In the genomic region with DNA sequence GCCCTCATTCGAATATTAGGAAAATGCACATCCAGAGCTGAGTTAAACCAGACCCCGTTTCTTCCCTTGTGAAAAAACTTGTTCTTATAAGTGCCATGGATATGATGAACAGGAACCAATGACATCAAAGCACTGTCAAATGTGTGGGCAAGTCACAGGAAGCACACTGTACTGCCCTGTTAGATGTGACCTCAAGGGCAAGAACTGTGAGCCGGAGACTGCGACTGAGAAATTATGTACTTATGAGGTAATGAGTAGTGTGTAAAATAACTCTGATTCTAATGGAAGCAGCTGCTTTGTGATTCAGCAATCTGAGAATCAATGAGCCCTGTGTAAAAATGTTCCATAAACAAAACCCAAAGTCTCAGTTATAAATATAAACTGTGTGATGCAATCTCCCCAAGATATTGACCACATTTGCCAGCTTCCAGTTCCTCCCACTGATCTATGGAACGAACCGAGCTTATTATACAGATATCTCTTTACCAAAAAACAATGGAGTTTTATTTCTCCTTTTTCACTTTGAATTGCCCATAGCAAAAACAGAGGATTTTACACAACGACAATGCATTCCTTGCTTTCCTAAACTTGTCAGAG, we compare ENCODE assay signal across 27 mouse cellular contexts.
DNase-seq lines count a peak whose midpoint lies in the region; ATAC-seq and TF ChIP-seq lines count a peak whose summit lies in the region.
"Had no signal": no experiment of that assay in that cellular context is flagged by ENCODE, and none has a peak within 500 bp of the region (broad histone marks: within the 10 kb centered on the region; RNA-seq: fewer than 3 reads in every experiment).

No protein-coding gene starts in this region.

- no peak for TF ChIP-seq POLR2A in myocyte (IDR thresholded peaks at IDR 0.05; ENCODE audit: insufficient read length, low read depth)

- no peak overlapping the region for H3K4me3 ChIP-seq in lung, postnatal 0 days (ENCODE audit: low read depth, low read length)
- H3K4me3 ChIP-seq in myocyte: no peak overlapping the region
- H3K4me3 ChIP-seq in intestine, postnatal 0 days (ENCODE audit: low read depth, low read length): no peak overlapping the region
- H3K4me3 ChIP-seq: embryonic facial prominence, embryonic 12.5 days; embryonic facial prominence, embryonic 15.5 days; heart, adult 2 months; heart, embryonic 10.5 days; heart, embryonic 13.5 days; hindbrain, embryonic 10.5 days; hindbrain, embryonic 13.5 days had no signal

- H3K4me2 ChIP-seq in lung, postnatal 0 days (replicated peaks; ENCODE audit: low read depth, low read length): no peak overlapping the region
- peak overlapping the region; percentile 21 for H3K4me2 ChIP-seq in myocyte (ENCODE audit: low read depth)
- no peak overlapping the region for H3K4me2 ChIP-seq in intestine, postnatal 0 days (replicated peaks; ENCODE audit: low read depth)
- H3K4me2 ChIP-seq: embryonic facial prominence, embryonic 12.5 days; embryonic facial prominence, embryonic 15.5 days; heart, embryonic 13.5 days; hindbrain, embryonic 13.5 days had no signal

- ATAC-seq in lung, postnatal 0 days: peak; percentile 56
- ATAC-seq in common myeloid progenitor, adult 5-6 weeks (replicated peaks; ENCODE audit: low read depth, poor library complexity, severe bottlenecking): peak; percentile 83
- peak; percentile 36 to 67; a peak in 3 of 4 replicates for ATAC-seq in hematopoietic stem cell, adult 5-6 weeks (replicated peaks in 1 of 2; ENCODE audit: insufficient read depth in 1 of 2, low FRiP score in 2 of 2, low TSS enrichment in 1 of 2, low read depth in 1 of 2, poor library complexity in 2 of 2, severe bottlenecking in 2 of 2)
- no peak for ATAC-seq in intestine, postnatal 0 days
- ATAC-seq: activated CD4-positive, CD25-positive, alpha-beta regulatory T cell, adult 4 months; CD4-positive, CD25-positive, alpha-beta regulatory T cell, adult 4 months; forebrain, embryonic 14.5 days; forebrain, postnatal 0 days; hindbrain, embryonic 16.5 days had no signal

- no peak for TF ChIP-seq CTCF in lung, postnatal 0 days (IDR thresholded peaks at IDR 0.05)
- no peak for TF ChIP-seq CTCF in intestine, postnatal 0 days (IDR thresholded peaks at IDR 0.05; ENCODE audit: low read depth)

- H3K9me3 ChIP-seq in lung, postnatal 0 days (ENCODE audit: low read length): no peaks in the 10 kb centered on the region
- no peaks in the 10 kb centered on the region for H3K9me3 ChIP-seq in intestine, postnatal 0 days (ENCODE audit: control insufficient read depth)
- H3K9me3 ChIP-seq: embryonic facial prominence, embryonic 12.5 days; embryonic facial prominence, embryonic 15.5 days; heart, embryonic 10.5 days; heart, embryonic 13.5 days; hindbrain, embryonic 10.5 days; hindbrain, embryonic 13.5 days had no signal

- no peak overlapping the region for H3K27ac ChIP-seq in lung, postnatal 0 days (ENCODE audit: low read length)
- H3K27ac ChIP-seq in intestine, postnatal 0 days (ENCODE audit: low read depth, low read length): no peak overlapping the region
- H3K27ac ChIP-seq: embryonic facial prominence, embryonic 12.5 days; embryonic facial prominence, embryonic 15.5 days; heart, adult 2 months; heart, embryonic 10.5 days; heart, embryonic 13.5 days; hindbrain, embryonic 10.5 days; hindbrain, embryonic 13.5 days had no signal

- no peaks in the 10 kb centered on the region for H3K27me3 ChIP-seq in lung, postnatal 0 days (replicated peaks; ENCODE audit: insufficient read depth, low read length)
- H3K27me3 ChIP-seq in myocyte (ENCODE audit: control insufficient read depth, insufficient read depth, insufficient read length): no peaks in the 10 kb centered on the region
- no peaks in the 10 kb centered on the region for H3K27me3 ChIP-seq in intestine, postnatal 0 days (replicated peaks; ENCODE audit: control insufficient read depth, insufficient read depth, low read length)
- H3K27me3 ChIP-seq: embryonic facial prominence, embryonic 12.5 days; embryonic facial prominence, embryonic 15.5 days; heart, embryonic 13.5 days; hindbrain, embryonic 13.5 days had no signal

- no peaks in the 10 kb centered on the region for H3K4me1 ChIP-seq in lung, postnatal 0 days (ENCODE audit: insufficient read depth, low read depth, low read length)
- H3K4me1 ChIP-seq in intestine, postnatal 0 days (replicated peaks; ENCODE audit: control insufficient read depth, insufficient read depth, low read length): no peaks in the 10 kb centered on the region
- H3K4me1 ChIP-seq: embryonic facial prominence, embryonic 12.5 days; embryonic facial prominence, embryonic 15.5 days; heart, embryonic 10.5 days; heart, embryonic 13.5 days; hindbrain, embryonic 10.5 days; hindbrain, embryonic 13.5 days had no signal

- 50% methylated on average over 7 of the region's 7 CpGs for WGBS in lung, postnatal 0 days
- 67% methylated on average over 7 of the region's 7 CpGs for WGBS in intestine, postnatal 0 days

- H3K9ac ChIP-seq in lung, postnatal 0 days (replicated peaks; ENCODE audit: low read depth): no peak overlapping the region
- no peak overlapping the region for H3K9ac ChIP-seq in intestine, postnatal 0 days (ENCODE audit: low read depth, low read length)
- H3K9ac ChIP-seq: embryonic facial prominence, embryonic 12.5 days; embryonic facial prominence, embryonic 15.5 days; forebrain, postnatal 0 days; heart, embryonic 13.5 days; hindbrain, embryonic 13.5 days had no signal

- no peaks in the 10 kb centered on the region for H3K36me3 ChIP-seq in lung, postnatal 0 days (ENCODE audit: insufficient read depth, low read length)
- H3K36me3 ChIP-seq in myocyte (ENCODE audit: control insufficient read depth, insufficient read depth): no peaks in the 10 kb centered on the region
- H3K36me3 ChIP-seq in intestine, postnatal 0 days (ENCODE audit: control insufficient read depth, insufficient read depth): no peaks in the 10 kb centered on the region
- H3K36me3 ChIP-seq: embryonic facial prominence, embryonic 12.5 days; embryonic facial prominence, embryonic 15.5 days; heart, embryonic 10.5 days; heart, embryonic 13.5 days; hindbrain, embryonic 10.5 days; hindbrain, embryonic 13.5 days had no signal

- H3ac ChIP-seq in myocyte (ENCODE audit: control insufficient read depth, insufficient read length): no peak overlapping the region

- no peaks in the 10 kb centered on the region for H3K79me2 ChIP-seq in myocyte (ENCODE audit: control insufficient read depth, insufficient read depth)

- peak; percentile 27 for DNase-seq in lung, postnatal 0 days (ENCODE audit: low spot score)
- no peak for DNase-seq in lung, postnatal 4 days
- no peak for DNase-seq in cerebellum, postnatal 14 days
- DNase-seq in testis, postnatal 10 days (ENCODE audit: low spot score): no peak
- DNase-seq: adrenal gland, adult 8-10 months; adrenal gland, postnatal 25 days; cerebellum, adult 11 months; cerebellum, adult 2 months; cerebellum, postnatal 10 days; forebrain, postnatal 0 days; gastrocnemius, postnatal 25 days; heart, adult 2 months; heart, postnatal 14 days had no signal

- no peak for TF ChIP-seq EP300 in lung, postnatal 0 days (IDR thresholded peaks at IDR 0.05)

TF ChIP-seq in myocyte, 11 proteins besides CTCF, POLR2A, EP300 and RAD21:
- TF ChIP-seq CEBPB (IDR thresholded peaks at IDR 0.05; ENCODE audit: insufficient read depth, poor library complexity, severe bottlenecking) (peak; percentile 84), MYOG (IDR thresholded peaks at IDR 0.05; ENCODE audit: control insufficient read depth in 1 of 3, insufficient read depth in 1 of 3, insufficient read length in 2 of 3, low read depth in 2 of 3) (no peak), MAX (IDR thresholded peaks at IDR 0.05; ENCODE audit: low read depth) (no peak)
